Mouse (Mus musculus) large intestine, adult 2 months (tissue): ENCODE results near the gene Mrpl27. TPM values are rescaled to one million over a fixed set of nuclear protein-coding genes. Genes with fewer than 3 reads are reported as not detected.
"Not testable (repeated sequence)": the region's sequence is repeated elsewhere in the genome, so short reads cannot be mapped to it uniquely, and the experiment has no call there.

Source experiments
- DNase-seq: peaks from one replicate; pipeline ENCODE4 v3.0.0-alpha.2; 2012; ENCODE audit warnings: low read depth, low spot score
- WGBS: fragments of 180-500 bp; shearing (Covaris S2); methylation state at CpG from one replicate; pipeline ENCODE4 v1.1.7; 2018; 5-methylcytosine and 5-hydroxymethylcytosine counted together
- polyA plus RNA-seq: library from polyadenylated mRNA; depleted of rRNA; stranded (reverse); fragments of >200 nt; gene quantifications from 2 replicates; pipeline ENCODE4 v1.2.3, GENCODE M21; 2012; rRNA removed

Mrpl27 gene
- polyA plus RNA-seq: 60.7 and 77.6 TPM in 2 replicates

DNA sequence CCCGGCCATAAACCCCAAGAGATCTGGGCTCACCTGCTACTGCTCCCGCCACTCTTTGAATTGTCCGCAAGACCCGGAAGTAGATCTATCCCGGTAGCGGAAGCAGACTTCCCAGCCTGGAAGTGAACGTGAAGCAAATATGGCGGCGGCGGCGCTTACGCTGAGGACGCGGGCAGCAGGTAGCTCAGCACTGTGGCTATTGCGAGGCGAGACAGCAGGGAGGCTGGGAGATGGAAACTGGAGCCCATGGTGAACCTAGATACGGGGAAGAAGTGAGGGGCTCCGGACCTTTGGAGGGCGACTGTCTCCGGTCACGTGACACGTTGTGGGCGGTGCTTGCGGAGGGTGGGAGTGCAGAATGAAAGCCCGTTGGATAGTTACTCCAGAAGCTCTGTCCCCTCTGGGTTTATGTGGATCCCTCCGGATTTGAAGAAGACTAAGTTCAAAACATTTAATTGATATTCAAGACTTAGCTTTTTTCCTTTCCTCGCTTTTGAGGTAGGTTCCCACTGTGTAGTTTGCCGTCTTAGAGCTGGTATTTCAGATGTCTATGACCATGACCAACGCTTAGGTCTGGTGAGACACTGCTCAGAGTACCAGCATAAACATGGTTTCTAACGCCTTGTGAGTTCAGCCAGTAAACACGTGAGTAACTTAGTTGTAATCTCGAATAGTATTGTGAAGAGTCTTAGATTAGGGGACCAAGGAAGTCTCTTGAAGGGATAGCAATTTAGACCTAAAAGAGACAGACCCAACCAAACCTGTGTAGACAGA, at the start of gene Mrpl27, which contains the start of gene Eme1:
Gene Mrpl27 (plus strand): TSS at position 105 of the 774 bp plus-strand sequence.
Gene Eme1 (minus strand): TSS at position 302 of the 774 bp plus-strand sequence.
- under 1% methylated on average over 32 of the region's 32 CpGs for WGBS
- DNase-seq: no peak

DNA sequence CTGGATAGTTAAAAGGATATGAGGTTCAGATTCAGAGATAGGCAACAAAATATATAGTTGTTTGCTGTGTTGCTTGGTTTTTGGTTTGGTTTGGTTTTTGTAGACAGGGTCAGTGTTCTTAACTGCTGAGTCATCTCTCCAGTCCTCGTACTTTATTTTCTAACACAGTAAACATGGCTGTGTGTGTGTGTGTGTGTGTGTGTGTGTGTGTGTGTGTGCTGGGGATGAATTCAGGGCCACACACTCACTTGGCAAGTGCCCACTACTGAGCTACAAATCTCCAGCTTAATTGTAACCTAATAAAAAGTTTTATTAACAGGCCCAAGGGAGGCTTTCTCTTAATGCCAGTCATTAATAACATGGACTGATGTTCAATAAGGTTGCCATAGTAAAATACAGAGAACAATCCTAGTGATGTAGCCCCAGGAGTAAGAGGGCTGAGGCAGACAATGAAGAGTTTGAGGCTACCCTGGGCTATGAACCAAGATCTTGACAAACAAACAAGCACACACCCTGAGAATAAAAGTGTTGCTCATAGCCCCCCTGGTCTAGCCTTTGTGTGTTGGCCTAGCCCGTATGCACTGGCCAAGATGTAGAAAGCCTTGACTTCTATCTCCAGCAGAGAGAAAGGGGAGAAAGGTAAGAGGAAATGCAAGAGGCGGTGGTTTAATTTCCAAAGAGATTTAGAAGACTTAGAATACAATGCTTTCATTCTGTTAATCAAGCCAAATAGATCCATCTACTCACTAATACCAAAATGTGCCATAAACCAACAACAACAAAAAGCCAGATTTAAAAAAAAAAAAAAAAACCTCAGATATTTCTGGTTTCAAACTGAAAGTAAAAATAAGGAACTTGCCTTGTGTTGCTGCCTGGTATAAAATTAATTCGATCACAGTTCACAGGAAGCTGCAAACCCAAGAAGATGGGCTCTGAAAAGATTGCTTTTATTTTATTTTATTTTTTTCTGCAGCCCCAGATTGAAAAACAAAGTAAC, 42.5 kb upstream of the Mrpl27 start:
- no peak for DNase-seq
- WGBS: 54% methylated on average over 4 of the region's 4 CpGs

DNA sequence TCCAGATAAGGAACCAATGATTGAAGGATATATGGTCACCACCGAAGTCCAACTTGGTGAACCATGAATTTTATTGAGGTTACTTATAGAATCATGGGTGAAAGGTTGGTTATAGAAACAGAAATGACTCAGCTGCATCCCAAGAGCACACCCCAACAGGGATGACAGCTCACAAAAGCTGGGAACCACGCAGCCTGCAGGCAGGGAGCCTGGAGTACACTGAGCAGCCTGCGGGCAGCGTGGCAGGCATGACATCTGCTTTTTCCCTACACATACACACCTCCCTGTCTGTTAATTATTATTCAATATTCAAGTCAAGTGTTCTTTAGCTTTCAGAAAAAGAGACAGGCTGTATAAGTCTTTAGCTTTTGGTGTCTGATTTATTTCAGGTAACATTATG, 39.0 kb upstream of the Mrpl27 start:
- DNase-seq: no peak
- WGBS: 25% methylated on average over 4 of the region's 4 CpGs

DNA sequence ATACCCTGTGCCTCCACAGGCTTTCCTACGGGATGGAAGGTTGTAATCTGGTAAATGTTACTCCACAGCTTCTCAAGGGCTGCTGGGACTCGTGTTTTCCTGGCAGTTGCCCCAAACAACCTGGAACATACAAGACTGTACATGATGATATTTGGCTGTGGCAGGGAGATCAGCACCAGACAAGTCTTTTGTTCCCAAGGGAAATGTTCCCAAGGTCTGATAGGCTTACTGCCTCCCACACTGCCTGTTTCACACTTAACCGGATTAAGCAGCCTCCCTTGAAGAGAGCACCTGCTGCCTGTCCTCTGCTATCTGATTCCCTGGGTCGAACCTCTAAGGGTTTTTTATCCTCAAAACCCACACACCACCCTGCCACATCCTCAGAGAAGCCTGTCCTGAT, 38.1 kb upstream of the Mrpl27 start:
- WGBS: 53% methylated on average over 4 of the region's 4 CpGs
- DNase-seq: no peak

DNA sequence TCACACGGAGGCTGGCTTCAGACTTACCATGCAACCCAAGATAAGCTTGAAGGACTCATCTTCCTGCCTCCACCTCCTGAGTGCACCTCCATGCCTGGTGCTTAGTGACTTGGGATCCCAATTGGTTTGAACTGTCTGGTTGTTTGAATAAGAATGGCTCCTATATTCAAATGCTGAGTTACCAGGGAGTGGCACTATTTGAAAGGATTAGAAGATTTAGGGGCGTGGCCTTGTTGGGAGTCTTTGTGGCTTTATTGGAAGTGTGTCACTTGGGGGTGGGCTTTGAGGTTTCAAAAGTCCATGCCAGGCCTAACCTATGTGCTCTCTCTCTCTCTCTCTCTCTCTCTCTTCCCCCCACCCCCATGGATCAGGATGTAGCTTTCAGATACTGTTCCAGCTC, 35.9 kb upstream of the Mrpl27 start:
- DNase-seq: no peak
- WGBS: 93% methylated on average over 2 of the region's 2 CpGs

DNA sequence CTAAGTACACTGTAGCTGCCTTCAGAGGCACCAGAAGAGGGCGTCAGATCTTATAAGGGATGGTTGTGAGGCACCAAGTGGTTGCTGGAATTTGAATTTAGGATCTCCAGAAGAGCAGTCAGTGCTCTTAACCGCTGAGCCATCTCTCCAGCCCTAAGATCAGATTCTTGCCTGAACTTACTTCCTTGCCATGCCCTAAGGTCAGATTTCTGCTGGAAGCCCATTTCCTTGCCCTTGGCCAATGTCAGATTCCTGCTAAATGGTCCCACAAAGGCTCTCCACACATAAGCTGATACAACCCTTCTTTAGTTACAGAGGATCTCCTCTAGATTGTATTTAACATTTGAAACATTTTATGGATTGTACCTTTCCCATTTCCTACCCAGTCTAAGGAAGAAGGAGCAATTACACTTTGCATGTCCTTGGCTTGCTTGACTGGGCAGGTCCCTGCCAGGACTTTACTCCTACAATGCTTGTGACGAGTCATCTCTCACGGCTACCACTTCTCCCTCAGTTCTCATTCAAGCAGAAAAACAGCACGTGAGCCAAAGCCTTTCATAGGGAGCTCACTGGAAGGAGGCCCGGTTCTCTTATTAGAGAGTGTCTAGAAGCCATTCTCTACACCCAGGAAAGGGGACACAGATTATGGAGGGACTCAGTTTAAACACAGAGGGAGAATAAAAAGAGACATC, 32.7 kb upstream of the Mrpl27 start:
- DNase-seq: no peak
- WGBS: 47% methylated on average over 6 of the region's 6 CpGs

DNA sequence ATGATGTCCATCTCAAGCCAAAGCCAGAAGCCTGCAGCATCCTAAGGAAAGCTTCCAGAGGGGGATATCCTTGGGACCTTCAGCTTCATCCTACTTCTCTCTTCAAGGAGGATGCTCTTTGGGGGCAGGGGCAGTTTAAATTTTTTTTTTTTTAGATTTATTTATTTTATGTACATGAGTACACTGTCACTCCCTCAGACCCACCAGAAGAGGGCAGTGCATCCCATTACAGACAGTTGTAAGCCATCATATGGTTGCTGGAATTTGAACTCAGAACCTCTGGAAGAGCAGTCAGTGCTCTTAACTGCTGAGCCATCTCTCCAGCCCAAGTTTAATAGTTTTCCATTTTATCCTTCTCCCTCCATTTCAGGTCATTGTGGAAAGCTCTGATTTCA, 32.1 kb upstream of the Mrpl27 start:
- no peak for DNase-seq

DNA sequence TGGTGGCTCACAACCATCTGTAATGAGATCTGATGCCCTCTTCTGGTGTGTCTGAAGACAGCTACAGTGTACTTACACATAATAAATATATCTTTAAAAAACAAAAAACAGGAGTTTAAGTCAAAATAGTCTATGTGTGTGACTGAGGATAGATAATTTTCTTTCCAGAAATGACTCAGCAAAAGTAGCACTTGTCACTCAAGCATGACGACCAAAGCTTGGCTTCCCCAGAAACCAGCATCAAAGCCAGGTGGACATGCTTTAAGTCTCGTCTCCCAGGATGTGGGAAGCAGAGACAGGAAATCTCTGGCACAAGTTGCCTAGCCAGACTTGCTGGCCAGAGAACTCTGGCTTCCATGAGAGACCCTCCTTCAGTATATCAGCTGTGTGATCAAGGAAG, 31.4 kb upstream of the Mrpl27 start:
- 76% methylated on average over 2 of the region's 2 CpGs for WGBS
- DNase-seq: no peak

DNA sequence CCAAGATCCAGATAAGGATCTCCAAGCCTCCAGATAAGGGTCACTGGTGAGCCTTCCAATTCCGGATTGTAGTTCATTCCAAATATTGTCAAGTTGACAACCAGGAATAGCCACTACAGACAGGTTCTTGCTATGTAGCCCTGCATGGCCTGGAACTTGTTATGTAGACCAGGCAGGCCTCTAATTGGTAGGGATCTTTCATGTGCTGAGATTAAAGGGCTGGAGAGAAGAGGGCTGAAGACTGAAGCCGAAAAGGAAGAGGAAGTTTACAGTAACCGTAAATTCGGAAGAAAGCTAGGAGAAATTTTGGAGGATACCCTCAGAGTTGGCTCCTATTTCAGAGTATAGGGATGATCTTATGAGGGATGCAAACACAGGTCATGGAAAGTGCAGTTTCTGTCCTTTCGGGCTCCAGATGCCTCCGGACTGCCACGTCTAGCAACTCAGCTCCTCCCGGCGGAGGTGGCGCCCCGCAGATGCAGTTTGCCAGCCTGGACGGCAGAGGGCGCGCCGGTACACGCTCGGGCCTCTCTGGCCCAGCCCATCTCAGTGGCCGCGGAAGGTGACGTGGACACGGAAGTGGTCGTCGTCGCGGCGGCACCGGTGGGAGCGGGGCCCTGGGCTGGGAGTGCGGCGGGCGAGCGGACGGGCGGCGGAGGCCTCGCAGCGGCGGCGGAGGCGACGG, 24.2 kb upstream of the Mrpl27 start, which contains the start of gene Lrrc59:
Gene Lrrc59 (plus strand): TSS at position 569 of the 685 bp plus-strand sequence.
- 3% methylated on average over 41 of the region's 41 CpGs for WGBS
- peak; percentile 72 for DNase-seq

DNA sequence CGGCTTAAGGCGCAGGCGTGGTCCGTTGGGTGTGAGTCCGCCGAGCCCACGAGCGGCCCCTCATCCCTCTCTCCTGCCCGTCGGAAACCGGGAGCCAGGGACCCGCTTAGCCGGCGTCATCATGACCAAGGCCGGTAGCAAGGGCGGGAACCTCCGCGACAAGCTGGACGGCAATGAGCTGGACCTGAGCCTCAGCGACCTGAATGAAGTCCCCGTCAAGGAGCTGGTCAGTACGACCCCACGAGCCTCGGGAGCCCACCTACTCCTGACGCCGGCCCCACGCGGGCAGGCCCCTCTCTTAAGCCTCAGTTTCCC, 23.7 kb upstream of the Mrpl27 start:
- no peak for DNase-seq
- under 1% methylated on average over 28 of the region's 28 CpGs for WGBS

DNA sequence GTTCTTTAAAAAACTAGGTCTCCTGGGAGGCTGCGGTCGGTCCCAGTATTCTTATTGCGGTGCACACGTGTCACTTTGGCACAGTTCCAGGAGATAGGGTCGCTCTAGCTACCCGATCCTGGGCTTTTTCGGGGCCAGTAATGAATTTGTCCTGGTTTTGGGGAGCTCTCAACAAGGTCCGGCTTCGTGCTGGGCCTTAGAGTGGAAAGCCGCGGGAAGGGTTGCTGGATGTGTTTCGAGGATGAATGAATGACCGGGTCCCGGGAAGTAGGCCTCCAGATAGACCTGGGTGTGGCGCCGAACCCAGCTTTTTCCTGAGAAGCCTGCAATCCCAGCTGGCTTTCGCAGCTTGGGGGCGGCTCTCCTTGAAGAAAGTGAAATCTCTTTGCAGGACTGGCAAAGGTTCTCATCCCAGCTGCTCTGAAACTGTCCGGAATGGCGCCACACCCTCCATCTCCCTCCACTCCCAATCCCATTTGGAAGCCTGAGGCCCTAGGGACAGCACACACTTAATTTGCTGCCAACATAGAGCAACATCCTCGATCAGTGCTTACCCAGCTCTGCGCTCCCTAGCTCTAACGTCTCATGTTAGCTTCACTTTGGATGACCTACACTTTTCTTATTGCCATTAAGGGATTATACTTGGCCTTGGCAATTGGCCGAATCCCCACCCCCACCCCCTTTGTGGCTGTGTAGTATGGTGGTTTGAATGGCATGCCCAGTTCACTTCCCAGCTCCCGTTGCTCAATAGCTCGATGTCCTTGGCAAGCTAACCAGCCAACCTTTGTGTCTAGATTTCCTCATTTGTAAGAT, 23.2 kb upstream of the Mrpl27 start:
- DNase-seq: no peak
- 3% methylated on average over 26 of the region's 26 CpGs for WGBS

DNA sequence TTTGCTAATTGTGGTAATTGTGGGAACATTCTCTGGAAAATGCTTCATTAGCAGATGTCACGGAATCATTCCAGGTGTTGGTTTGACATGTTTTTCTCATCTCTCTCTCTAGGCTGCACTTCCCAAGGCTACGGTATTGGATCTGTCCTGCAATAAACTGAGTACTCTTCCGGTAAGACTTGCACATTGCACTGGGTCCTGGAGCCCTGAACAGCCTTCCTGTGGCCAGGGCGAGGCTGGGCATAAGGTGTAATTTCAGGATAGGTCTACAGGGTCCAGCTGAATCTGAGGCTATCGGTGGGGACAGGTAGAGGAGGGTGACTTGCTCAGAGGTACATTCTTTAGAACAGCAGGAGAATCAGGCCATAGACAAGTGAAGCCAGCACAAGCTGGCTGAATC, 21.6 kb upstream of the Mrpl27 start:
- 64% methylated on average over 5 of the region's 5 CpGs for WGBS
- DNase-seq: no peak

DNA sequence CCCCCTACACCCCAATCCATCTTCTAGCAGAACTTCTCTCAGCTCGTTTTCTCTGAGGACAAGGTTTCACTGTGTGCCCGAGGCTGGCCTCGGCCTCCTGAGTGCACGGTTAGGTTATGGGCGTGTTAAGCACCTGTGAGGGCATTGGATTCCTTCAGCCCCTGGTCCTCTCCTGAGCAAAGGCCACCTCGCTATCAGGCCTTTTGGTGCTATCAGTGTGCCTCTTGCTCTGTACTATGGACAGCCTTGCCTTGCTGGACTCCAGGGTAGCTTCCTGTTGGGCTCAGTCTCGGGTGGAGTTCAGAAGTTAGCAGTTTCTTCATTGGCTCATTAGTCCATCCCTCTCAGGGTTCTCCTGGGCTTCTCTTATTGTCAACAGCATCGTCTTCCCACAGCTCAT, 20.6 kb upstream of the Mrpl27 start:
- no peak for DNase-seq
- 45% methylated on average over 8 of the region's 8 CpGs for WGBS

DNA sequence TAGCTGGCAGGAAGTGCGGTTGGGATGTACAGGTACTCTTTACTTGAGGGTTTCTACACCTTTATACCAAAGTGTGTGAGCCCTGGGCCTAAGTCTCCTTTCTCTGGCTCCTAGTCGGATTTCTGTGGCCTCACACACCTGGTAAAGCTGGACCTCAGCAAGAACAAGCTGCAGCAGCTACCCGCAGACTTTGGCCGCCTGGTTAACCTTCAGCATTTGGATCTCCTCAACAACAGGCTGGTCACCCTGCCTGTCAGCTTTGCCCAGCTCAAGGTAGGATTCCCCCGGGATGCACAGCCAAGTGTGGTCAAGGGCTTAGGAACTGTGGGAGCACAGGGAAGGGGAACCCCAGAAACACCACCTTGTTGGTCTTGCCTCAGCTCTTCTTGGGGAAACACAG, 19.1 kb upstream of the Mrpl27 start:
- DNase-seq: no peak
- 87% methylated on average over 5 of the region's 5 CpGs for WGBS

DNA sequence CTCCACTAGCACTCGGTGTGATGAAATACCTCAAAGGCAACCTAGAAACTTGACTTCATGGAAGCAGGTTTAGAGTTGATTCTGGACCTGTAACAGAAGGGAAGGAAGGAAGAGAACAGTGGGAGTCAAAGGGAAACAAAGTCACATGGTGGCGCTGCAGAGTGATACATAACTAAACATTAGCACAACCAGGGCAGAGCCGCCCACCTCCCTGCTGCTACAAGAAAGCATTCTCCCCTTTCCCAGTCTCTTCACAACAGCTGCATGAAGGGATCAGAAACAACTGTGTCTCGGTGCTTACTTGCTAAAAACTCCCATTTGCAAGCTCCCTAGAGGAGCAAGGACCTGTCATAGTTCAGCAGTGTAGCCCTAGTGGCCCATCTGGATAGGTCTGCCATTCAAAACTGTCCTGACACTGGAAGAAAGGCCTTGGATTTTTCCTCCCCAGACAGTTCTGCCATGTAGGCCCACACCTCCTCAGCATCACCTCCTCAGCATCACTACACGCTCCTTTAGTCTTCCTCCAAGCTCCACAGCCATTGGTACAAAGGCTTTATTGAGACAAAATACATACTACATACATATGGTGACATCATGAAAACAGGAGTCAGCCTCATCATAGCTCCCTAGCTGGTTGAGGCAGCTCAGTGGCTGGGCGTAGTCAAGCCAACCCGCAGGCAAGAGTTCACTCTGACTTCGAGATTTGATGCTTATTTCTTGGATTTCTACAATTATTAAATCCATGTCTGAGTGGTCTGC, 8.9 kb upstream of the Mrpl27 start:
- no peak for DNase-seq
- WGBS: 85% methylated on average over 8 of the region's 8 CpGs

DNA sequence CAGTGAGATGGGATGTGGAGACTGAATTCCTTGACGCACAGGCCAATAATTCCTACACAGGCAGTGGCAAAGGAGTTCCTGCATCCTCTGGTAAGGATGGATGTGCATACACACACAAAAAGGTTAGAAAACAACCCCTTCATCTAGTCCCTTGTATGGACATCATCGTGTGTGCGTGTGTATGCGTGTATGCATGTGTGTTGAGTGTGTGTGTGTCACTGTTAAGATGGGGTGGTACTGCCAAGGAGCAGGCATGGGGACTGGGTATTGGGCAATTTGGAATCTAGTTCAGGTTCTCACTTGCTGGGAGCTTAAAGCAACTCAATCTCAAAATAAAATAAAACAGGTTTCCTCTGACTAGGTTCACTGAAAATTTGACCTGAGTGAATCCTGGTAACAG, 7.1 kb upstream of the Mrpl27 start:
- 96% methylated on average over 4 of the region's 4 CpGs for WGBS
- no peak for DNase-seq

DNA sequence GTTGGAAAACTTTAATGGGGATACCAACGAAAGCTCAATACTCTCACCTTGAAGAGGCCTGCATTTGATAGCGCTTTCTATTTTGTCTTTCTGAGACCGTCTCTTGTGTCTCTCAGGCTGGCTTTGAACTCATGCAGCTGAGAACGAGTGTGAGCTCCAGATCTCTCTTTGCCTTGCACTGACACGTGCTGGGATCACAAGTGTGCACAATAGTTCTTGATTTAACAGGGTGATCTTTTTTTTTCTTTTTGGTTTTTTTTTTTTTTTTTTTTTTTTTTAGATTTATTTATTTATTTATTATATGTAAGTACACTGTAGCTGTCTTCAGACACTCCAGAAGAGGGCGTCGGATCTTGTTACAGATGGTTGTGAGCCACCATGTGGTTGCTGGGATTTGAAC, 2.3 kb upstream of the Mrpl27 start:
- not testable (repeated sequence) for DNase-seq
- 92% methylated on average over 7 of the region's 7 CpGs for WGBS

DNA sequence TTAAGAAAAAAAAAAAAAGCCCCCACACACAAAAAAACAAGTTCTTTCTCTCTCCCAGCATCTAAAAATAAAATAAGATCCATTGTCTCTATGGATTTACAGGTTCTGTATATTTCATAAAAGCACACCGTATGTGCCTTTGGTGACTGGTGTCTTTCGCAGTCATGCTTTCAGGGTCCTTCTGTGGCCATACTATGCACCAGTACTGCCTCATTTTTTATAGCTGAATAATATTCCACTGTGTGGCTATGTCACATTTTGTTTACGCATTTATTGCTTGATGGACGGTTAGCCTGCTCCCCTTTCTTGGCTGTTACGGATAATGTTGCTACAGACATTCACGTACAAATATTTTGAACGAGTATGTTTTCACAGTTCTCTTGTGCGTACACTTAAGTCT, 594 bp upstream of the Mrpl27 start:
- no peak for DNase-seq
- 36% methylated on average over 8 of the region's 8 CpGs for WGBS
